Mouse (Mus musculus): ENCODE results near the gene Rgs7.

The Rgs7 gene

GRCm38 (mm10) chr1:175491861-175492682 lies at the start of gene Rgs7:
Gene Rgs7 (minus strand): TSS chr1:175492500.
- no peak for DNase-seq (ENCODE audit: extremely low read depth, low read depth)

GRCm38 (mm10) chr1:175540700-175541099 lies 48.4 kb upstream of the Rgs7 start:
- peak; percentile 74 for DNase-seq (ENCODE audit: extremely low read depth, low read depth)

GRCm38 (mm10) chr1:175537321-175537720 lies 45.0 kb upstream of the Rgs7 start:
- DNase-seq (ENCODE audit: extremely low read depth, low read depth) = no peak

GRCm38 (mm10) chr1:175529858-175530257 lies 37.6 kb upstream of the Rgs7 start:
- no peak for DNase-seq (ENCODE audit: extremely low read depth, low read depth)

- peak; percentile 74 for DNase-seq (ENCODE audit: extremely low read depth, low read depth)
Observed at GRCm38 (mm10) chr1:175524626-175525294, 32.5 kb upstream of the Rgs7 start.

- no peak for DNase-seq (ENCODE audit: extremely low read depth, low read depth)
Observed at GRCm38 (mm10) chr1:175523572-175523971, 31.3 kb upstream of the Rgs7 start.

- DNase-seq (ENCODE audit: extremely low read depth, low read depth) = no peak
Observed at GRCm38 (mm10) chr1:175514543-175514942, 22.2 kb upstream of the Rgs7 start.

GRCm38 (mm10) chr1:175512173-175512572 lies 19.9 kb upstream of the Rgs7 start:
- DNase-seq (ENCODE audit: extremely low read depth, low read depth) = no peak

GRCm38 (mm10) chr1:175509989-175510388 lies 17.7 kb upstream of the Rgs7 start:
- no peak for DNase-seq (ENCODE audit: extremely low read depth, low read depth)

GRCm38 (mm10) chr1:175492683-175493043 lies 363 bp upstream of the Rgs7 start:
- no peak for DNase-seq (ENCODE audit: extremely low read depth, low read depth)

- DNase-seq (ENCODE audit: extremely low read depth, low read depth) = no peak
Observed at GRCm38 (mm10) chr1:175491511-175491860, 814 bp downstream of the Rgs7 start.

GRCm38 (mm10) chr1:175485109-175485508 lies 7.2 kb downstream of the Rgs7 start:
- DNase-seq (ENCODE audit: extremely low read depth, low read depth) = no peak

GRCm38 (mm10) chr1:175473060-175473459 lies 19.2 kb downstream of the Rgs7 start:
- no peak for DNase-seq (ENCODE audit: extremely low read depth, low read depth)

GRCm38 (mm10) chr1:175469087-175469788 lies 23.1 kb downstream of the Rgs7 start:
- DNase-seq (ENCODE audit: extremely low read depth, low read depth) = no peak

- DNase-seq (ENCODE audit: extremely low read depth, low read depth) = no peak
Observed at GRCm38 (mm10) chr1:175464566-175464965, 27.7 kb downstream of the Rgs7 start.

GRCm38 (mm10) chr1:175462351-175462750 lies 29.9 kb downstream of the Rgs7 start:
- DNase-seq (ENCODE audit: extremely low read depth, low read depth) = no peak

- no peak for DNase-seq (ENCODE audit: extremely low read depth, low read depth)
Observed at GRCm38 (mm10) chr1:175454041-175454636, 38.2 kb downstream of the Rgs7 start.

GRCm38 (mm10) chr1:175448017-175448416 lies 44.3 kb downstream of the Rgs7 start:
- no peak for DNase-seq (ENCODE audit: extremely low read depth, low read depth)

GRCm38 (mm10) chr1:175442939-175443338 lies 49.4 kb downstream of the Rgs7 start:
- no peak for DNase-seq (ENCODE audit: extremely low read depth, low read depth)

- no peak for DNase-seq (ENCODE audit: extremely low read depth, low read depth)
Observed at GRCm38 (mm10) chr1:175442025-175442424, 50.3 kb downstream of the Rgs7 start.

- DNase-seq (ENCODE audit: extremely low read depth, low read depth) = no peak
Observed at GRCm38 (mm10) chr1:175433622-175434204, 58.6 kb downstream of the Rgs7 start.
